Mouse (Mus musculus) testis, postnatal 14 days (tissue): ENCODE results near the gene Sval2.

ENCODE experiments used
- DNase-seq: peaks from one replicate; pipeline ENCODE4 v3.0.0; 2021; ENCODE audit warnings: low spot score

Sval2 gene

DNA sequence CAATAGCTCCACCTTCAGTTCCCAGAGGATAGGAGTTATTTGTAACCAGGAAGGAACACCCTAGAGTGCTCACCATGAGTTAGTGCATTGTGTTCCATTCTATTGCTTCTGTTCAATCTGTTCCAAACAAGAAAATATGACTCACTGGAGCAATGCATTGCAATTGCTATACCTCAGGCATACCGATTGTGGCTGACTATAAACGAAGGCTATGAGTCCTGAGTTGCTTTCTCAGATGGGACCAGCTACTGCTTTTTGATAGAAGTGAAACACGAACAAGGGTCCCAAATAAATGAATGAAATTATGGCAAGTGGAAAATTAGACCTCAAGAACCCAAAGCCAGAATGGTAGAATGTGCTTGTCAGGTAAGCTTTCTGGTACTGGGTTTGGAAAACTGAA lies at the start of gene Sval2:
Gene Sval2 (plus strand): TSS at position 301 of the 400 bp plus-strand sequence.
- DNase-seq: no peak

DNA sequence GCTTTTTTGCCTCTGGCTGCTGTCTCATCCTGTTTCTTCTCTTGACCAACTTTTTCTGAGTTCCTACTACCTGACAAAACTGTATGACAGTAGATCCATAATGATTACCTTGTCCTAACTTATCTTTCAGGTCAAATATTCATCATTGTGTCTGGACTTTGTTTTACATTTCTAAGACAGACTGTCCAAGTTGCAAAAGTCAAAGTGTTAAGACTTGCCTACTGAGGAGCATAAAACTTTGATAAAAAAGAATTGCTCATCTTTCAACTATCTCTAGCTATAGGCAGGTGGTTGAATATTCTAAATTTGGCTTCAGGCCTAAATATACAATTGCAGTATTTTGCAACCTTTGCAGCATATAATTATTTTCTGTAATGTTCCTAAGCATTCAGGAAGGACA lies 28.7 kb upstream of the Sval2 start:
- no peak for DNase-seq

DNA sequence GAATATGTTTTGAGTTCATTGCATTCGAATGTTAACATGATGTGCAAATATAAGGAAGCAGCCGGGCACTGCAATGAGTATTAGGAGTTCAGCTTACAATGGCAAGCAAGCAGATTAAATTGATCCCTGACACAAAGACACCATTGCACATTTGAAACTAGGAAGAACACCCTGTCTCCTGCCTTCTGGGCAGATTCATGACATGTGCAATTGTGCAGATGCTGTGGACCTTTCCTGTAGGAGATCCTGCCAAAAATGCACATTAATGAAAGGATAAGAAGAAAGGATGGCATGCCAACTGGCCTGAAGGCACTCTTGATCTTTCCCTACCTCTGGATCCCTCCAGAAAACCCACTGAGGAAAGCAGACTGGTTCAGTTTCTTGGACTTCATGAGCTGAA lies 23.3 kb upstream of the Sval2 start:
- no peak for DNase-seq

DNA sequence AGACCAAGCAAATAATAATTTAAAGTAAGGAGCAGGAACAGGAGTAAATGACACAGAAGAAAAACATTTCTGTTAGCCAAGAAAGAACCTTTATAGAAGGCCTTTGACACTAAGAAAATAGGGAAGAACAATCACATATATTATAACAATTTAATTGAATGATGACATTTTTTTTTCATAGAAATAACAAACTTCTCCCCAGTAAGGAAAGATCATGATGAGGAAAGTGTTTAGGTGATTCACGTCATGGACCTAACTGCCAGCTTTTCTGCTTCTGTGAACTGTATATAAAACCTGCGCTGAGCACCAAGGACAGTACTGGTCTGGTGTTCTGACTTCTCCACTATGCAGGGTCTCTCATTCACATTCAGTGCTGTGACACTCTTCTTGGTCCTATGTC lies 5.6 kb upstream of the Sval2 start, which contains the start of gene Pip:
Gene Pip (plus strand): TSS at position 301 of the 400 bp plus-strand sequence.
- no peak for DNase-seq

DNA sequence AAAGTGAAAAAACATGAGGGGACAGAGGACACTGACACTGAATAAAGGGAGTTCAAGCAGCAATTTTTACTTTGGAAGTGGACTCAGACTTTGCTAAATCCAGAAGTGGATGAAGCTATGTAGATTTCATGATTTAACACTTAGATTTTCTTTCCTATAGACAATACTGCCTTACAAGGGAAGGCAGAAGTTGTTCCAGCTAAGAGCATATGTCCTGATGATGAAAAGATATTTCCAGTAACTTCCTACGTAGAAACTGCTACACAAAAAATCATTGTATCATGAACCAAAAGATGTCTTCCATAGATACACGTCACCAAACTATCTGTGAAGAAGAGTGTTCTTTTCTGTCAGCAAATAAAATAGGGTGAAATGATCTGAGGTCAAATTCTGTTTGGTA lies 11.2 kb downstream of the Sval2 start:
- no peak for DNase-seq

DNA sequence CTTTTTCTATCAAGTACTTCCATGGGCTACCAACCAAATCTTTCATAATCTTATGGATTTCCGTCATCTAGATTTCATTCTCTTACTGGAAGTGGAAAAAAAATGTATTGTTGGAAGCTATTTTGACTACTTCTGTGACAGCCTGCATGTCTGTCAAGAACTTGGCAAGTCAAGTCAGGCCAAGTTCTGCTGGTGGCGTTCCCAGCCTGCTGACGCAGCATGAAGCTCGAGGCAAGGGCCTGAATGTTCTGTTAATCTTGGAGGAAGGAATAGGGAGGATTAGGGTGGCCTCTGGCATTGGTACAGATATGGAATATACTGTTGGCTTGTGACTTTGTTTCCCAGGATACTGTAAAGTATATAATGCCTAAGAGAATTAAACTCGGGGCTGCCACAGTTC lies 58.8 kb downstream of the Sval2 start:
- DNase-seq: no peak
